Mouse (Mus musculus): ENCODE data around the gene Rsph10b.

The Rsph10b gene

GRCm38 (mm10) chr5:143932831-143933230 is at the start of gene Rsph10b:
TSS of gene Rsph10b (plus strand) at chr5:143933035.
- DNase-seq (ENCODE audit: low spot score in 2 of 2) = no peak

- DNase-seq (ENCODE audit: low spot score in 2 of 2) = no peak
Measured at GRCm38 (mm10) chr5:143885274-143885673, 47.6 kb upstream of the Rsph10b start.

- no peak for DNase-seq (ENCODE audit: low spot score in 2 of 2)
Measured at GRCm38 (mm10) chr5:143890741-143891140, 42.1 kb upstream of the Rsph10b start.

GRCm38 (mm10) chr5:143892255-143892886 is 40.5 kb upstream of the Rsph10b start:
- DNase-seq (ENCODE audit: low spot score in 2 of 2) = no peak

DNA sequence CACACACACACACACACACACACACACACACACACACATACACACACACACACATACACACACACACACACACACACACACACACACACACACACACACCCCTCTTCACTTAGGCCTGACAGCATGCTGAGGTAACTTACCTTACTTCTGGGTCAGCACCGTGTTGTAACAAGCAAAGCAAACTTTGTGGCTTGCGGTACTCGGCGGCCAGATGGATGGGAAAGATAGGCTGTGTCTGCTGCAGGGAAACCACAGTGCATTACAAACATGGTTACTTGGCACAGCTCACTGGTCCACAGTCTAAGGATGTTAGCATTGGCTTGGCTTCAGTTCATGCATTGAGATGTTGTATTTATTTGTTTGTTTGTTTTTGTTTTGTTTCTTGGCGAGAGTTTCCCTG is 39.4 kb upstream of the Rsph10b start:
- DNase-seq (ENCODE audit: low spot score in 2 of 2) = peak; percentile 10 to 31

- DNase-seq (ENCODE audit: low spot score in 2 of 2) = no peak
Measured at GRCm38 (mm10) chr5:143897635-143898330, 35.1 kb upstream of the Rsph10b start, which contains the start of gene Ankrd61. TSS of gene Ankrd61 (minus strand) at chr5:143897685.

DNA sequence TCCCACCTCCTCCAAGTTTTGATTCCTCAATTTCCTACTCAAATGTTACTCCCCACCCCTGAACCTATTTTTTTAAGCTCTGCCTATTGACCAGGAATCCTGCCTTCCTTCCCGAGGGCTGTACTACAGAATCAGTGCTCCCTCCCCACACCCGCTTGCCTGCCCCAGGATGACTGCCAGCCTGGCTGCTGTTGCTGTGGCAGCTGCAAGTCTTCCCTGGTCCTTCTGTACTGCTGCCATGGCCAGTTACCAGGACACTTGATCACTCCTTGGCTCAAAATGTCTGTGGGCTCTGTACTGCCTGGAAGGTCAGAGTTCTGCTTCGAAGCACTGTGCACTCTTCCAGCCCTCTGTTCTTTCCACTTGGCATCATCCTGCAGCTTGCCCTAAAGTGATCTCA is 30.7 kb upstream of the Rsph10b start:
- no peak for DNase-seq (ENCODE audit: low spot score in 2 of 2)

DNA sequence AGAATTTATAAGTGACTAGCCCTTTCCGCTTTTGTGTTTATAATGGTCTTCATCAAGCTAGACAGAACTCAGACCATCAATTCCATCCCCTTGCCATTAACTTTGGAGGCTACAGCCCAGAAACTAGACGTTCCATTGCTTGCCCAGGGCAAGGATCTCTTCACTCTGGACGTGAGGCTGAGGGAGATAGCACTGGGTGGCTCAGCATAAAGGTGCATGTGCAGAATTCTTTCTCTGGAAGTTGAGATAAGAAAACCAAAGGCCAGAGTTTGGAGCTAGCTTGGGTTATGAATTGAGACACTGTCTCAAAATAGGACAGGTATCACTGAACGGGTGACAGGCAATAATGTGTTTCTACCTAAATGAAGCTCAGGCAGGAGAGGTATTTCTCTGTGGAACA is 29.0 kb upstream of the Rsph10b start:
- no peak for DNase-seq (ENCODE audit: low spot score in 2 of 2)

- DNase-seq (ENCODE audit: low spot score in 2 of 2) = no peak
Measured at GRCm38 (mm10) chr5:143906429-143906828, 26.4 kb upstream of the Rsph10b start.

- DNase-seq (ENCODE audit: low spot score in 2 of 2) = no peak
Measured at GRCm38 (mm10) chr5:143908926-143909325, 23.9 kb upstream of the Rsph10b start.

- peak; percentile 92 to 93 for DNase-seq (ENCODE audit: low spot score in 2 of 2)
Measured at GRCm38 (mm10) chr5:143909417-143910400, 23.1 kb upstream of the Rsph10b start, which contains the start of the genes Aimp2 and Pms2. TSS of gene Aimp2 (minus strand) at chr5:143909847. TSS of gene Pms2 (plus strand) at chr5:143909964.

GRCm38 (mm10) chr5:143916221-143916620 is 16.6 kb upstream of the Rsph10b start:
- no peak for DNase-seq (ENCODE audit: low spot score in 2 of 2)

DNA sequence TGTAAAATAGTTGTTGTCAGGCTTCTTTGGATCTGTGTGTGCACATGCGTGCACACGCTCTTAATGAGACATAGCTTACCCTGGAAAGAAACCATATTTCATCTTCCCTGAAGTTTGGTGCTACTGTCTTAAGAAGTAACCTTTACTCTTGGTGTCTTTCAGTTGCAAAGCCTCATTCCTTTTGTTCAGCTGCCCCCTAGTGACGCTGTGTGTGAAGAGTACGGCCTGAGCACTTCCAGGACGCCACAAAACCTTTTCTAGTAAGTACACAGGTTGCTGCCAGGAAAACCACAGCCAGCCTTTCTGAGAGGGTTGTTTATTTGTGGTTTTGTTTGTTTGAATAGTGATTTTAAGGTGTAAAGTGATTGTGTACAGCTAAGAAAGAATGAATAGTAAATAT is 15.4 kb upstream of the Rsph10b start:
- DNase-seq (ENCODE audit: low spot score in 2 of 2) = peak; percentile 38 to 58

DNA sequence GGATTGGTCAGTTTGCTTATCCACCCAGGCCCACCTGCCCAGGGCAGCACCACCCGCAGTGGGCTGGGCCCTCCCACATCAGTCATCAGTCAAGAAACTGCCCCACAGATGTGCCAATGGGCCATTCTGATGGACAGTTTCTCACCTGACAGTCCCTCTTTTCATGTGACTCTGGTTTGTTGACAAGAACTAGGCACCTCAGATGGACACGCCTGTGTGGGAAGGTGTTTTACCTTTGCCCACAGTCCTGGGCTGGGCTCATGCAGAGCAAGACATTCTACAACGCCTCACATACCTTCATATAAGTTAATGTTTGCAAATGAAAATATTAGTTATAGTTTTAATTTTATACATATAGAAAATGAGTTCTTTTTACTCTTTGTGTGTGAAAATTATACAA is 14.7 kb upstream of the Rsph10b start:
- no peak for DNase-seq (ENCODE audit: low spot score in 2 of 2)

DNA sequence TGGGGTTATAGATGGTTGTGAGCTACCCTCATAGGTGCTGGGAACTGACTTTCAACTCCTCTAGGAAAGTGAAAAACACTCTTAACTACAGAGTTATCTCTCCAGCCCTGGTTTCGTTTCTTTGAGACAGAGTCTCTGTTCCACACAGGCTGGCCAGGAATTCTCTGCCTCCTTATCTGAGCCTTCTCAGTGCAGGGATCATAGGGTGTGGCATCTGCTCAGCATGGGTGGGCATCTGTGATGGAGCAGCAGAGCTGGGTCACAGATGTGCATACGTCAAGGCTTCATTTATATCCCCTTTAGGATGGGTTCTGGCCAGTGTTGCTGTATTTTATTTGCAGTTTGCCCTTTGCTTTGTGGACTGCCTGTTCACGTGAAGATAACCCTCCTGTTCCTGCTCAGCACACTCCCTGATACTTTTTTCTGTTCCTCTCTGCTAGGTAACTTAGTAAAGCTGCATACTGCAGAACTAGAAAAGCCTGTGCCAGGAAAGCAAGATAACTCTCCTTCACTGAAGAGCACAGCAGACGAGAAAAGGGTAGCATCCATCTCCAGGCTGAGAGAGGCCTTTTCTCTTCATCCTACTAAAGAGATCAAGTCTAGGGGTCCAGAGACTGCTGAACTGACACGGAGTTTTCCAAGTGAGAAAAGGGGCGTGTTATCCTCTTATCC is 7.9 kb upstream of the Rsph10b start:
- DNase-seq (ENCODE audit: low spot score in 2 of 2) = no peak

DNA sequence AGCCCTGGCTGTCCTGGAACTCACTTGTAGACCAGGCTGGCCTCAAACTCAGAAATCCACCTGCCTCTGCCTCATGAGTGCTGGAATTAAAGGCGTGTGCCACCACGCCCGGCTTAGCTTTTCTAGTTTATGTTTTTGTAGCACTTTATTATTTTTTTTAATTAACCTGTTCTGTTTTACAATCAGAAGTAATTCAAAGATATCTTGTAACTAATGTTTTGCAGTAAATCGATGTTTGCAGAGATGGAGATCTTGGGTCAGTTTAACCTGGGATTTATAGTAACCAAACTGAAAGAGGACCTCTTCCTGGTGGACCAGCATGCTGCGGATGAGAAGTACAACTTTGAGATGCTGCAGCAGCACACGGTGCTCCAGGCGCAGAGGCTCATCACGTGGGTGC is 5.0 kb upstream of the Rsph10b start, which contains the start of gene Gm42421:
Gm42421 (plus strand) TSS at position 301 of the 400 bp plus-strand sequence.
- DNase-seq (ENCODE audit: low spot score in 2 of 2) = no peak

DNA sequence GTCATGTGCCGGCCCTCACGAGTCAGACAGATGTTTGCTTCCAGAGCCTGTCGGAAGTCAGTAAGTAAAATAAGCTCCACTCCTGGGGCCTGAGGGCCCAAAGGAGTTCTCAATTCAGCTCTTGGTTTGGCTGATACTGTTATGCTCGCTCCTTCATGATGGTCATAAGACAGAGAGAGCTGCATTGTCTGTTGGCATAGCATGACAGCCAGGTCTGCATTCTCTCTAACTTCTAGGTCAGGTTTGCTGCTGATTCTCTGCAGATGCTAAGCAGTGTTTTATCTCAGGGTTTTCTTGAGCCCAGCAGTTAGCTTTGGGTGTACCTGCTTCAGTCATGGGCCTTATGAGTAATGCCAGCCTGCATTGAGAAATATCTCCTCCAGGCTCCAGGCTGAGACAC is 3.5 kb upstream of the Rsph10b start:
- no peak for DNase-seq (ENCODE audit: low spot score in 2 of 2)

- DNase-seq (ENCODE audit: low spot score in 2 of 2) = no peak
Measured at GRCm38 (mm10) chr5:143930656-143931055, 2.2 kb upstream of the Rsph10b start.

DNA sequence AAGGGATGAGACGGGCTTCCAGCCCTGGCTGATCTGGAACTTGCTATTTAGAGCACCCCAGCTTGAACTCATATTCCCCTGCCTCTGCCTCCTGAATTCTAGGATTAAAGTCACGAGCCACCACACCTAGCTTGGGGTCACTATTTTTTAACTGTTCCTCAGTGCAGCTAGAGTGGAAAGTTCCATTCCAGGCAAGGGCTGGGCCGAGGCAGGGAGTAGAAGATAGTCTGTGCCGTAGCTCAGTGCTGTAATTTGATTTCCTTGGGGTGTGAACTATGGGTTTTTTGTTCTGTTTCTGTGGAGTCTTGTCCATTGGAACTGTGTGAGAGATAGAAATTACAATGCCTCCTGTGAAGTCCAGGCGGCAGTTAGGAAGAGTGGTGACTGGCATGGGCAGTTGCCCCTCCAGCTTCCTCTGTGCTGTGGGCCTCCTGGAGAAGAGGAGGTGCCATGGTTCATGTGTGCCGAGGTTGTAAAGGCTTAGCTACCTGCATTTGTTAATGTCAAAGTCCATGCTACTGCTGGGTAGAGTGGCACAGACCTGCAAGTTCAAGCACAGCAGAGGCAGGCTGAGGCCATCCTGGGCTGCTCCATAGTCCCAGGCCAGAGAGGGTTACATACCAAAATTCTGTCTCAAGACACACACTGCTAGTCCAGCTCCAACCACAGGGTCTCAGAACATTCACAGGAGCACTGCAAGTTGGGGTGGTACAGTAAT is 813 bp upstream of the Rsph10b start:
- no peak for DNase-seq (ENCODE audit: low spot score in 2 of 2)

- no peak for DNase-seq (ENCODE audit: low spot score in 2 of 2)
Measured at GRCm38 (mm10) chr5:143933414-143933813, 579 bp downstream of the Rsph10b start.

DNA sequence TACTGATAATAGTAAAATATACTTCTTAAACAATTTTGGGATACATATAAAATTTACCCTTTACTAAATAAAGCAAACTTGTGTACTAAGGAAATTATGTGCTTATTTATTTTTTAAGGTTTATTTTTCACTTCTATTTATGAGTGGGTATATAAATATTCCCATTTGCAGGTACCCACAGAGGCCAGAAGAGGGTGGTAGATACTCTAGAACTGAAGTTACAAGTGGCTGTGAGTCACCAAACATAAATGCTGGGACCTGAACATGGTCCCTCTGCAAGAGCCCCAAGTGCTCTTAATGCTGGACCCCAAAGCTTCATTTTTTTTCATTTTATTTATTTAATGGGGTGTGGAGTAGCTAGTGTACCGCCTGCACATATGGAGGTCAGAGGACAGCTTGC is 1.0 kb downstream of the Rsph10b start:
- DNase-seq (ENCODE audit: low spot score in 2 of 2) = no peak
